Mouse (Mus musculus) v-Abl transformed pro-B cells (cell line): ENCODE measurements around the gene Kcne2.

Experiments used
- in situ Hi-C, 2 experiments: fragments of 400-800 bp; cut with MboI; formaldehyde crosslinking; loops; one replicate each; pipeline ENCODE4 v1.15.1; 2025; ENCODE audit not compliant: unreplicated experiment in 2 of 2

Gene Kcne2

GRCm38 (mm10) chr16:92302506-92302905 lies 10.3 kb downstream of the Kcne2 start:
- in situ Hi-C loops: loop anchor here in 1 of 2 experiments (10.0 to 25.0 kb wide), 2 partner anchors 965 to 1368 kb away; partner anchors contain the start of gene Cfap298

- in situ Hi-C loops: loop anchor here in 1 of 2 experiments (10.0 to 25.0 kb wide), 2 partner anchors 968 to 1371 kb away; partner anchors contain the start of gene Cfap298
These were observed 13.3 kb downstream of the Kcne2 start for GRCm38 (mm10) chr16:92305519-92305918.

GRCm38 (mm10) chr16:92307947-92308346 lies 15.8 kb downstream of the Kcne2 start:
- in situ Hi-C loops: loop anchor here in 1 of 2 experiments (10.0 to 25.0 kb wide), 2 partner anchors 971 to 1373 kb away; partner anchors contain the start of gene Cfap298

- in situ Hi-C loops: loop anchor here in 1 of 2 experiments (10.0 to 25.0 kb wide), 2 partner anchors 972 to 1374 kb away; partner anchors contain the start of gene Cfap298
These were observed 16.9 kb downstream of the Kcne2 start for GRCm38 (mm10) chr16:92309126-92309525.

GRCm38 (mm10) chr16:92313953-92314741 lies 22.0 kb downstream of the Kcne2 start:
- in situ Hi-C loops: loop anchor here in 1 of 2 experiments (25.0 kb wide), 1 partner anchor 977 kb away; no protein-coding TSS in a partner anchor

GRCm38 (mm10) chr16:92316049-92316738 lies 24.0 kb downstream of the Kcne2 start:
- in situ Hi-C loops: loop anchor here in 1 of 2 experiments (25.0 kb wide), 1 partner anchor 979 kb away; no protein-coding TSS in a partner anchor

GRCm38 (mm10) chr16:92319353-92320109 lies 27.3 kb downstream of the Kcne2 start:
- in situ Hi-C loops: loop anchor here in 1 of 2 experiments (25.0 kb wide), 1 partner anchor 982 kb away; no protein-coding TSS in a partner anchor

GRCm38 (mm10) chr16:92320361-92320760 lies 28.2 kb downstream of the Kcne2 start:
- in situ Hi-C loops: loop anchor here in 1 of 2 experiments (25.0 kb wide), 1 partner anchor 983 kb away; no protein-coding TSS in a partner anchor

- in situ Hi-C loops: loop anchor here in 1 of 2 experiments (25.0 kb wide), 1 partner anchor 984 kb away; no protein-coding TSS in a partner anchor
These were observed 29.2 kb downstream of the Kcne2 start, which contains the start of gene Fam243 for GRCm38 (mm10) chr16:92321341-92321740. Gene Fam243, minus strand, starts transcription at chr16:92321441.

- in situ Hi-C loops: loop anchor here in 1 of 2 experiments (25.0 kb wide), 1 partner anchor 987 kb away; no protein-coding TSS in a partner anchor
These were observed 32.3 kb downstream of the Kcne2 start for GRCm38 (mm10) chr16:92324309-92325061.

- in situ Hi-C loops: no loop called here
These were observed 32.8 kb downstream of the Kcne2 start for GRCm38 (mm10) chr16:92325062-92325406.

GRCm38 (mm10) chr16:92327911-92328310 lies 35.7 kb downstream of the Kcne2 start:
- in situ Hi-C loops: no loop called here

- in situ Hi-C loops: loop anchor here in 1 of 2 experiments (5.0 kb wide), 1 partner anchor 394 kb away; no protein-coding TSS in a partner anchor
These were observed 38.8 kb downstream of the Kcne2 start for GRCm38 (mm10) chr16:92330966-92331365.

- in situ Hi-C loops: loop anchor here in 1 of 2 experiments (5.0 kb wide), 1 partner anchor 397 kb away; no protein-coding TSS in a partner anchor
These were observed 42.4 kb downstream of the Kcne2 start for GRCm38 (mm10) chr16:92334600-92334999.

- in situ Hi-C loops: no loop called here
These were observed 44.1 kb downstream of the Kcne2 start for GRCm38 (mm10) chr16:92336280-92336679.

- in situ Hi-C loops: loop anchor here (10.0 kb wide), 1 partner anchor 1204 kb away; no protein-coding TSS in a partner anchor
These were observed 48.7 kb downstream of the Kcne2 start for GRCm38 (mm10) chr16:92340612-92341511.

- in situ Hi-C loops: loop anchor here (5.0 to 10.0 kb wide), 2 partner anchors 112 to 1200 kb away; no protein-coding TSS in a partner anchor
These were observed 53.0 kb downstream of the Kcne2 start for GRCm38 (mm10) chr16:92345177-92345576.
